Mouse (Mus musculus): ENCODE measurements at regions not wholly inside any gene's neighbourhood (a gene's known extent, or its start where the extent isn't known, plus 50 kb on each side); places are given as distances from the start of the nearest gene placed in this dataset.

GRCm38 (mm10) chr1:119278528-119279201 lies 143.4 kb downstream of the Inhbb start:
- TF ChIP-seq CTCF (IDR thresholded peaks at IDR 0.05; ENCODE audit: low read depth), result no peak
- no peak for TF ChIP-seq EP300 (IDR thresholded peaks at IDR 0.05; ENCODE audit: low read depth)

All from heart, postnatal 0 days (tissue).